Mouse (Mus musculus) heart, embryonic 12.5 days (tissue): ENCODE data around the gene Eif1b. TPM values are rescaled to one million over a fixed set of nuclear protein-coding genes. Genes with fewer than 3 reads are reported as not detected.
A peak's percentile ranks its signal among the peaks of the same experiment; 100 is the strongest.

Experiments used
- ATAC-seq: fragments of 200-750 bp; cut with Nextera tagmentation; 2 replicates; pipeline ENCODE4 v1.8.0; 2017; ENCODE audit warnings: moderate TSS enrichment, moderate library complexity; ENCODE audit not compliant: insufficient number of reproducible peaks, low FRiP score
- H3K27ac ChIP-seq: fragments of 300-500 bp; sonication (generic); 2 replicates; pipeline ENCODE4 v1.5.1; 2016; ENCODE audit warnings: mild to moderate bottlenecking, moderate library complexity; ENCODE audit not compliant: poor library complexity, severe bottlenecking
- H3K27me3 ChIP-seq: fragments of 300-500 bp; sonication (generic); replicated peaks from 2 replicates; pipeline ENCODE4 v1.6.1; 2016; ENCODE audit warnings: mild to moderate bottlenecking, moderate library complexity
- H3K36me3 ChIP-seq: fragments of 300-500 bp; sonication (generic); 2 replicates; pipeline ENCODE4 v1.6.1; 2016; ENCODE audit warnings: mild to moderate bottlenecking, moderate library complexity
- H3K4me1 ChIP-seq: fragments of 300-500 bp; sonication (generic); replicated peaks from 2 replicates; pipeline ENCODE4 v1.6.1; 2016; ENCODE audit warnings: mild to moderate bottlenecking
- H3K4me2 ChIP-seq: fragments of 300-500 bp; sonication (generic); 2 replicates; pipeline ENCODE4 v1.6.1; 2016; ENCODE audit warnings: mild to moderate bottlenecking, moderate library complexity
- H3K4me3 ChIP-seq: fragments of 300-500 bp; sonication (generic); 2 replicates; pipeline ENCODE4 v1.5.1; 2016; ENCODE audit warnings: mild to moderate bottlenecking
- H3K9ac ChIP-seq: fragments of 300-500 bp; sonication (generic); 2 replicates; pipeline ENCODE4 v1.6.1; 2016; ENCODE audit warnings: mild to moderate bottlenecking, moderate library complexity
- H3K9me3 ChIP-seq: fragments of 300-500 bp; sonication (generic); replicated peaks from 2 replicates; pipeline ENCODE4 v1.6.1; 2016; ENCODE audit warnings: mild to moderate bottlenecking, moderate library complexity
- WGBS: fragments of 180-500 bp; shearing (Covaris S2); methylation state at CpG from one replicate; pipeline ENCODE4 v1.1.7; 2016; 5-methylcytosine and 5-hydroxymethylcytosine counted together
- polyA plus RNA-seq: library from polyadenylated mRNA; unstranded; fragments of >200 nt; fragmentation: Nextera tagmentation; extraction: Ambion mirVana; gene quantifications from 2 replicates; pipeline ENCODE4 v1.2.1, GENCODE M21; 2016

Eif1b gene
- 153 and 157 TPM in 2 replicates for polyA plus RNA-seq

GRCm38 (mm10) chr9:120492010-120492399 lies at the start of gene Eif1b:
Gene Eif1b (plus strand): TSS chr9:120492232.
- Histone ChIP-seq H3K27ac (peak within 1 kb of the TSS; percentile 86), H3K4me3 (peak within 1 kb of the TSS; percentile 80), H3K4me1 (peaks cover 16% of the 10 kb centered on the region), H3K27me3 (no peaks in the 10 kb centered on the region), H3K36me3 (peaks cover 26% of the 10 kb centered on the region), H3K9ac (peak within 1 kb of the TSS; percentile 95), H3K9me3 (no peaks in the 10 kb centered on the region), H3K4me2 (peak within 1 kb of the TSS; percentile 85)
- peak; percentile 39; the same call in 1 of the 2 replicates for ATAC-seq
- 3% methylated on average over 19 of the region's 19 CpGs for WGBS

GRCm38 (mm10) chr9:120444642-120445041 lies 47.4 kb upstream of the Eif1b start:
- Histone ChIP-seq H3K4me2 (no peak overlapping the region), H3K27ac (no peak overlapping the region), H3K4me3 (no peak overlapping the region), H3K4me1 (no peaks in the 10 kb centered on the region), H3K36me3 (no peaks in the 10 kb centered on the region), H3K9ac (no peak overlapping the region), H3K9me3 (no peaks in the 10 kb centered on the region), H3K27me3 (no peaks in the 10 kb centered on the region)
- WGBS = 72% methylated on average over 9 of the region's 9 CpGs
- no peak for ATAC-seq

GRCm38 (mm10) chr9:120449696-120450329 lies 42.2 kb upstream of the Eif1b start:
- H3K9ac ChIP-seq = no peak overlapping the region
- 84% methylated on average over 6 of the region's 6 CpGs for WGBS
- no peaks in the 10 kb centered on the region for H3K4me1 ChIP-seq
- no peaks in the 10 kb centered on the region for H3K27me3 ChIP-seq
- H3K4me3 ChIP-seq = no peak overlapping the region
- H3K9me3 ChIP-seq = no peaks in the 10 kb centered on the region
- no peaks in the 10 kb centered on the region for H3K36me3 ChIP-seq
- ATAC-seq = no peak
- no peak overlapping the region for H3K4me2 ChIP-seq
- H3K27ac ChIP-seq = no peak overlapping the region

GRCm38 (mm10) chr9:120455768-120456655 lies 36.0 kb upstream of the Eif1b start:
- Histone ChIP-seq H3K36me3 (no peaks in the 10 kb centered on the region), H3K4me1 (0 out of 2 replicates have a peak, but pooled peaks cover 8% of the 10 kb centered on the region), H3K4me2 (no peak overlapping the region), H3K9ac (no peak overlapping the region), H3K9me3 (no peaks in the 10 kb centered on the region), H3K27ac (peak overlapping the region; percentile 65), H3K4me3 (no peak overlapping the region), H3K27me3 (no peaks in the 10 kb centered on the region)
- no peak for ATAC-seq
- 26% methylated on average over 9 of the region's 9 CpGs for WGBS

GRCm38 (mm10) chr9:120470431-120470830 lies 21.6 kb upstream of the Eif1b start:
- no peak for ATAC-seq
- H3K4me3 ChIP-seq = no peak overlapping the region
- no peaks in the 10 kb centered on the region for H3K4me1 ChIP-seq
- no peaks in the 10 kb centered on the region for H3K9me3 ChIP-seq
- H3K9ac ChIP-seq = no peak overlapping the region
- H3K4me2 ChIP-seq = no peak overlapping the region
- H3K36me3 ChIP-seq = no peaks in the 10 kb centered on the region
- 90% methylated on average over 1 of the region's 1 CpGs for WGBS
- H3K27ac ChIP-seq = no peak overlapping the region
- H3K27me3 ChIP-seq = 0 out of 2 replicates have a peak, but pooled peaks cover 3% of the 10 kb centered on the region

- Histone ChIP-seq H3K9ac (no peak overlapping the region), H3K4me3 (no peak overlapping the region), H3K9me3 (no peaks in the 10 kb centered on the region), H3K27me3 (peaks cover 3% of the 10 kb centered on the region; the same call in 1 of the 2 replicates), H3K4me2 (no peak overlapping the region), H3K27ac (no peak overlapping the region), H3K4me1 (peaks cover 12% of the 10 kb centered on the region), H3K36me3 (no peaks in the 10 kb centered on the region)
- ATAC-seq = no peak
- WGBS = 64% methylated on average over 3 of the region's 3 CpGs
Observed at GRCm38 (mm10) chr9:120481644-120482043, 10.4 kb upstream of the Eif1b start.

GRCm38 (mm10) chr9:120482382-120482781 lies 9.7 kb upstream of the Eif1b start:
- no peak for ATAC-seq
- 86% methylated on average over 4 of the region's 4 CpGs for WGBS
- H3K9me3 ChIP-seq = no peaks in the 10 kb centered on the region

GRCm38 (mm10) chr9:120483101-120483500 lies 8.9 kb upstream of the Eif1b start:
- WGBS = 77% methylated on average over 8 of the region's 8 CpGs
- H3K36me3 ChIP-seq = no peaks in the 10 kb centered on the region
- no peak overlapping the region for H3K9ac ChIP-seq
- no peak overlapping the region for H3K4me2 ChIP-seq
- no peak overlapping the region for H3K27ac ChIP-seq
- H3K9me3 ChIP-seq = no peaks in the 10 kb centered on the region
- ATAC-seq = no peak
- H3K4me1 ChIP-seq = peaks cover 8% of the 10 kb centered on the region
- no peak overlapping the region for H3K4me3 ChIP-seq
- H3K27me3 ChIP-seq = peaks cover 5% of the 10 kb centered on the region; the same call in 1 of the 2 replicates

More at GRCm38 (mm10) chr9:120482382-120482781, 9.7 kb upstream of the Eif1b start:
- Histone ChIP-seq H3K36me3 (no peaks in the 10 kb centered on the region), H3K27ac (no peak overlapping the region), H3K4me1 (peaks cover 12% of the 10 kb centered on the region), H3K4me3 (no peak overlapping the region), H3K4me2 (no peak overlapping the region), H3K9ac (no peak overlapping the region), H3K27me3 (peaks cover 5% of the 10 kb centered on the region; the same call in 1 of the 2 replicates)

GRCm38 (mm10) chr9:120487076-120487475 lies 5.0 kb upstream of the Eif1b start:
- Histone ChIP-seq H3K9ac (no peak overlapping the region), H3K4me2 (no peak overlapping the region)

GRCm38 (mm10) chr9:120491509-120491908 lies 523 bp upstream of the Eif1b start:
- Histone ChIP-seq H3K27ac (no peak overlapping the region), H3K36me3 (peaks cover 26% of the 10 kb centered on the region), H3K4me3 (peak overlapping the region; percentile 80), H3K4me1 (peaks cover 13% of the 10 kb centered on the region), H3K9ac (no peak overlapping the region), H3K27me3 (0 out of 2 replicates have a peak, but pooled peaks cover 3% of the 10 kb centered on the region), H3K9me3 (no peaks in the 10 kb centered on the region), H3K4me2 (peak overlapping the region; percentile 85)
- WGBS = 88% methylated on average over 3 of the region's 3 CpGs
- no peak for ATAC-seq

More at GRCm38 (mm10) chr9:120487076-120487475, 5.0 kb upstream of the Eif1b start:
- 70% methylated on average over 8 of the region's 8 CpGs for WGBS
- no peaks in the 10 kb centered on the region for H3K9me3 ChIP-seq
- ATAC-seq = no peak
- no peaks in the 10 kb centered on the region for H3K36me3 ChIP-seq
- no peak overlapping the region for H3K4me3 ChIP-seq
- 0 out of 2 replicates have a peak, but pooled peaks cover 2% of the 10 kb centered on the region for H3K4me1 ChIP-seq
- H3K27ac ChIP-seq = no peak overlapping the region
- H3K27me3 ChIP-seq = peaks cover 5% of the 10 kb centered on the region; the same call in 1 of the 2 replicates
